Mouse (Mus musculus) gastrocnemius, postnatal 10 days (tissue): ENCODE results near the gene Fam122c. TPM values are rescaled to one million over a fixed set of nuclear protein-coding genes. Genes with fewer than 3 reads are reported as not detected.

ENCODE experiments used
- total RNA-seq, 2 experiments: library from RNA; stranded (reverse); gene quantifications; 2 replicates each; pipeline ENCODE4 v1.2.3; 2021

Fam122c gene
- total RNA-seq, 2 experiments from 2014 or later, result not detected

Other genes starting within 250 kb of the Fam122c start
- under 1 TPM in 1 of 2 experiments, not detected in 1; 0.34 TPM for gene Plac1, start 33.3 kb upstream of the Fam122c start, total RNA-seq
- 1 to 10 TPM; 3.2 to 5.8 TPM for gene Fam122b, start 3.6 kb upstream of the Fam122c start, total RNA-seq
- gene Mospd1, start 97.1 kb downstream of the Fam122c start, total RNA-seq, result 10 to 100 TPM; 40.3 to 41.3 TPM
- gene Etd, start 161.5 kb downstream of the Fam122c start, total RNA-seq, result not detected